ENCODE assay signal across 9 mouse cellular contexts in the genomic region with DNA sequence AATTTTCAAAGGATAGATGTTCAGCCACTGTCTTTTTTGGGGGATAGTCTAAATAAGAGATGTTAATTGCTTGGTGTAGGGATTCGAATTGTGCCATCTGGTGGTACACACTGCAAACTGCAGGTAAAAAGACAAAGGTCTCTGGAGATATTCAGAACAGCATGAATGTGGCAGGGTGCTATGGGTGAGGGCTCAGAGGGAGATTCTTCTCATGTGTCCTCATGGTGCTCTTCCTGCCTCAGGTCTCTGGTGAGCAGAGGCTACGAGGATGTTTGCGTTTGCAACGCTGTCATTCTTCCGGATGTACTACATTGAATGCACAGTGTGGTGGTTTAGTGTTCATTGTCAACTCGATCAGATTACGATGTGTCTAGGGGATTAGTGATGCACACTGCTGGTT. TPM values are rescaled to one million over a fixed set of nuclear protein-coding genes. Genes with fewer than 3 reads are reported as not detected.
DNase-seq lines count a peak whose midpoint lies in the region; ATAC-seq and TF ChIP-seq lines count a peak whose summit lies in the region.
"Had no signal": no experiment of that assay in that cellular context is flagged by ENCODE, and none has a peak within 500 bp of the region (broad histone marks: within the 10 kb centered on the region; RNA-seq: fewer than 3 reads in every experiment).

No protein-coding gene starts in this region.

- H3K4me3 ChIP-seq in E14TG2a.4 (replicated peaks; ENCODE audit: low read length): no peak overlapping the region

- peak; percentile 38 for DNase-seq in heart, postnatal 4 days
- DNase-seq in heart, postnatal 25 days (ENCODE audit: low spot score): no peak
- peak; percentile 9 for DNase-seq in c-Kit-positive CD71-positive TER-119-negative erythroid progenitor cells, embryonic 14.5 days (ENCODE audit: low read depth)
- DNase-seq in yolk sac, embryonic 10.5 days (ENCODE audit: low spot score): peak; percentile 4
- no peak for DNase-seq in ovary, postnatal 14 days (ENCODE audit: low spot score)

- no peaks in the 10 kb centered on the region for H3K36me3 ChIP-seq in E14TG2a.4 (ENCODE audit: insufficient read depth, low read length)

- no peaks in the 10 kb centered on the region for H3K4me1 ChIP-seq in E14TG2a.4 (replicated peaks; ENCODE audit: low read depth, low read length)

- intact Hi-C loops in heart, postnatal 25 days (cut with DNase I): no loop called here

- H3K27me3 ChIP-seq in E14TG2a.4 (ENCODE audit: insufficient read depth, low read length): no peaks in the 10 kb centered on the region

- H3K9me3 ChIP-seq in E14TG2a.4 (ENCODE audit: low read length): no peaks in the 10 kb centered on the region

- ATAC-seq in hematopoietic stem cell, adult 5-6 weeks (replicated peaks in 1 of 2; ENCODE audit: insufficient read depth in 1 of 2, low FRiP score in 2 of 2, low TSS enrichment in 1 of 2, low read depth in 1 of 2, poor library complexity in 2 of 2, severe bottlenecking in 2 of 2): peak; percentile 56 to 70; a peak in 3 of 4 replicates
- ATAC-seq in megakaryocyte-erythroid progenitor cell, adult 5-6 weeks (replicated peaks; ENCODE audit: low FRiP score, low TSS enrichment, poor library complexity, severe bottlenecking): peak; percentile 75; the same call in 1 of the 2 replicates

- peak; percentile 76 for TF ChIP-seq CTCF in E14TG2a.4 (conservative IDR thresholded peaks at IDR 0.05; ENCODE audit: low read length)

RNA-seq across cellular contexts. Expression of gene 9330182O14Rik, which starts 10.1 kb away (rescaled TPM):
- total RNA-seq in heart, postnatal 4 days (2021): not detected
- total RNA-seq in heart, postnatal 25 days (2021): not detected
- 0.94 TPM in 1 of 2 replicates, not detected in the other for total RNA-seq in hematopoietic stem cell, adult 5-6 weeks (2017)
- not detected in 2 replicates for total RNA-seq in megakaryocyte-erythroid progenitor cell, adult 5-6 weeks (2014; fragmentation: Nextera tagmentation)
- total RNA-seq in megakaryocyte-erythroid progenitor cell, adult 5-6 weeks (2017): not detected in 2 replicates
- total RNA-seq: layer of hippocampus, adult 18-20 months had no signal

Comparison
In these comparisons a context has a peak if more than half of its experiments do, and no peak if none do; other contexts are left out.
1. DNase-seq: peak in heart, postnatal 4 days (single experiment), c-Kit-positive CD71-positive TER-119-negative erythroid progenitor cells, embryonic 14.5 days (single experiment) and yolk sac, embryonic 10.5 days (single experiment); none in heart, postnatal 25 days (single experiment) and ovary, postnatal 14 days (single experiment).